Mouse (Mus musculus) spleen, adult 2 months (tissue): ENCODE measurements around the gene Nelfa. TPM values are rescaled to one million over a fixed set of nuclear protein-coding genes. Genes with fewer than 3 reads are reported as not detected.

Experiments used
- DNase-seq, 2 experiments: peaks; one replicate each; pipeline versions ENCODE4 v3.0.0 to v3.0.0-alpha.2; 2012 to 2021; ENCODE audit warnings: low spot score in 2 of 2, low read depth in 1 of 2
- H3K27ac ChIP-seq: fragments of 200-500 bp; 2 replicates; pipeline ENCODE4 v1.5.1; 2012; ENCODE audit warnings: low read length, inconsistent platforms; ENCODE audit not compliant: insufficient read depth
- H3K27me3 ChIP-seq: fragments of 200-500 bp; 2 replicates; pipeline ENCODE4 v1.6.1; 2012; ENCODE audit warnings: mild to moderate bottlenecking, moderate library complexity, low read length, inconsistent platforms; ENCODE audit not compliant: control insufficient read depth, insufficient read depth
- H3K36me3 ChIP-seq: fragments of 200-500 bp; 2 replicates; pipeline ENCODE4 v1.6.1; 2012; ENCODE audit warnings: mild to moderate bottlenecking, low read length, inconsistent platforms; ENCODE audit not compliant: control insufficient read depth, insufficient read depth
- H3K4me1 ChIP-seq: fragments of 200-500 bp; 2 replicates; pipeline ENCODE4 v1.6.1; 2011; ENCODE audit warnings: inconsistent platforms; ENCODE audit not compliant: control insufficient read depth, insufficient read depth, insufficient read length
- H3K4me3 ChIP-seq: fragments of 200-500 bp; 2 replicates; pipeline ENCODE4 v1.5.1; 2011; ENCODE audit warnings: mild to moderate bottlenecking, inconsistent platforms; ENCODE audit not compliant: insufficient read depth, insufficient read length; ENCODE audit errors: extremely low read depth
- CTCF ChIP-seq: fragments of 200-500 bp; IDR thresholded peaks from 2 replicates; pipeline ENCODE4 v1.5.1; 2011; ENCODE audit warnings: mild to moderate bottlenecking, inconsistent platforms; ENCODE audit not compliant: insufficient read depth, insufficient read length, insufficient replicate concordance; ENCODE audit errors: extremely low read depth
- POLR2A ChIP-seq: fragments of 200-500 bp; IDR thresholded peaks from 2 replicates; pipeline ENCODE4 v1.6.1; 2011; ENCODE audit warnings: low read depth, low read length, inconsistent platforms
- WGBS: fragments of 180-500 bp; shearing (Covaris S2); methylation state at CpG from one replicate; pipeline ENCODE4 v1.1.7; 2018; 5-methylcytosine and 5-hydroxymethylcytosine counted together
- polyA plus RNA-seq: library from polyadenylated mRNA; depleted of rRNA; stranded (reverse); fragments of >200 nt; gene quantifications from 2 replicates; pipeline ENCODE4 v1.2.3, GENCODE M21; 2012

The Nelfa gene
- polyA plus RNA-seq, 1 experiment, result 29.8 TPM

DNA sequence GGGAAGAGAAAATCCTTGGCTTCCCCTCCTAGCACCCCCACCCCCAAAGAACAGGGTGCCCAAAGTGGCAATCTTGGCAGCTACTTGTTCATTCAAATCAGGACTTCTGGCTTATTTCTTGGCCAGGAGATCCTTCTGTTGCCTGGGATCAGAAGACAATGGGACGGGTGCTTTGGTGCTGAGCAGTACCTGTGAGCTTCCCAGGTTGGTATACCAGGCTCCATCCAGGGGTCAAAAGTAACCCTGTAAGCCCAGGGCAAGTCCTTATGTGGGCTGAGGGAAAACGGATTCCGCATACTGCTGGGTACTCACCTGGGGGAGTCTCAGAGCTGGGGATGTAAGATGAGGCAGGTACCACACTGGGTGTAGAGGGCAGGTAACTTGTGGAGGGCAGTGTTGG is 36.1 kb downstream of the Nelfa start:
- Histone ChIP-seq H3K4me1 (no peaks in the 10 kb centered on the region), H3K27me3 (no peaks in the 10 kb centered on the region), H3K36me3 (peaks cover 50% of the 10 kb centered on the region), H3K4me3 (no peak overlapping the region), H3K27ac (no peak overlapping the region)
- no peak for DNase-seq
- TF ChIP-seq CTCF (no peak), POLR2A (no peak)
- WGBS, result 94% methylated on average over 3 of the region's 3 CpGs

DNA sequence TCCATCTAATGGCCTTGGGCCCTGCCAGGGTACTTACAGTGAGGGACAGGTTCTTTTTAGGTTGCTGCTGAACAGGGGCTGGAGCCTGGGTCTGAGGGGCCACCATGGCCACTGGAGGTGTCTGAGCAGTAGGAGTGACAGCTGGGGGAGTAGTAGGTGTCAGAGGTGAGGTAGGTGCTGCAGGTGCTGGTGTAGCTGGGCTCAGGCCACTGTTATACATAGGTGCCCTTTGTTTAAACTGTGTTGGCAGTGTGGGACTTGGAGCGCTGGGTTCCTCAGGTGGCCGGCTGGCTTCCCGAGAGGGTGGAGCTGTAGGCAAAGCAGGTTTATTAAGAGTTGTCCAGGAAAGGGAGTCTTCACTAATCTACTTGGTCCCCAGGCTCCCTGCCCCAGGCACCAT is 37.0 kb downstream of the Nelfa start:
- Histone ChIP-seq H3K36me3 (peaks cover 56% of the 10 kb centered on the region), H3K4me1 (no peaks in the 10 kb centered on the region), H3K27ac (no peak overlapping the region), H3K4me3 (no peak overlapping the region), H3K27me3 (no peaks in the 10 kb centered on the region)
- WGBS, result 94% methylated on average over 3 of the region's 3 CpGs
- TF ChIP-seq POLR2A, result no peak
- DNase-seq, result no peak

DNA sequence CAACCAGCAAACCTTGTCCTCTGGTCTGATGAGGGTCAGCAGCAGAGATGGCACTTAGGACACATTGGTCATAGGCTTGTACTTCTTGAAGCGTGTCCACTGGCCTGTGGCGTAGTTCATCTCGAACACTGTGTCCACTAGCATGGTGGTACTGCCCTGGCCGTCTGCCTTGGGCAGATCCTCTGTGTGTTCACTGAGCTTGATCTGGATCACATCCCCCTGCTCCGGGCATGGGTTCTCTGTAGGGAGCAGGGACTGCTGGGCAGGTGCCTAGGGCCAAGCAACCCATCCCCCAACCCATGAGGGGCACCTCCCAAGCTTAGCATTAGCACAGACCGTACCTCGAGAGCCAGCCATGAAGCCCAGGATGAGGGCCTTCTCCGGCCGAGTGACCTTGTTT is 37.5 kb downstream of the Nelfa start:
- DNase-seq, result no peak
- H3K27ac ChIP-seq, result no peak overlapping the region
- no peaks in the 10 kb centered on the region for H3K4me1 ChIP-seq
- H3K36me3 ChIP-seq, result peaks cover 56% of the 10 kb centered on the region
- no peak overlapping the region for H3K4me3 ChIP-seq
- TF ChIP-seq CTCF (no peak), POLR2A (no peak)
- H3K27me3 ChIP-seq, result no peaks in the 10 kb centered on the region
- WGBS, result 97% methylated on average over 9 of the region's 9 CpGs

DNA sequence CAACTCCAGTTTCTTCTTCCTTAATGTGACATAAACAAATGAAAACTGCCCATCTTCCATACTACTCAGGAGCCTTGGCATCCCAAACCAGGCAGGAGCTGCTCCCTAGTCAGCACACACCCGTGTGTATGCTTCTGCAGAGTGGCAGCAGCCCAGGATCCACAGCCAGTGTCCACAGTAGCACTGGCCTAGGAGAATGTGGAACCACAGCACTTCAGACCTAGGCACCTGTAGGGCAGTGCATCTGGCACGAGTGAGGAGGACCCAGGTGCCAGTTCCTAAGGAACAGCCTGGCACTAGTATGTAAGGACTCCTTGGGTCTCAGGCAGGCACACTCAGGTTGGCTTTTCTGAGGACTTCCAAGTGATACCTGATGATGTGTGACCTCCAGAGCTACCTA is 39.1 kb downstream of the Nelfa start:
- TF ChIP-seq POLR2A (no peak), CTCF (no peak)
- 78% methylated on average over 2 of the region's 2 CpGs for WGBS

DNA sequence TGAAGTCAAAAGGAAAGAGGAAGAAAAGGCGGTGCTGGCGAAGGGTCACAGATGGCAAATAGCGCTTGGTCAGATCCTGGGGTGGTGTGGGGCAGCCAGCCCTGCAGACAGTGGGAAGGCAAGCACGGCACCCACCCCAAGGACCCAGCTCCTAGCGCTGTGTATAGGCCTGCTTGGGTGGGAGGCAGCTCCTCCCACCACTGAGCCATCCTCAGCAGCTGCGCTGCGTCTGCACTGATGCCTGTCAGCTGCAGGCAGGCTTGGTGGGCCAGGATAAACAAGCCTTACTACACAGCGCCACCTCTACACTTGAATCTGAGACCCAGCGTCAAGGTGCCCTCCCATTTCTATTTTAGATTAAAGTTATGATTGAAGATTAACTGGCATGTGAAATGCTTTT is 41.1 kb downstream of the Nelfa start:
- no peaks in the 10 kb centered on the region for H3K4me1 ChIP-seq
- no peaks in the 10 kb centered on the region for H3K27me3 ChIP-seq
- TF ChIP-seq POLR2A, result no peak
- no peak for TF ChIP-seq CTCF
- DNase-seq, result no peak
- no peak overlapping the region for H3K4me3 ChIP-seq
- H3K36me3 ChIP-seq, result peaks cover 39% of the 10 kb centered on the region
- no peak overlapping the region for H3K27ac ChIP-seq
- 91% methylated on average over 9 of the region's 9 CpGs for WGBS

More for the DNA sequence above, 39.1 kb downstream of the Nelfa start:
- Histone ChIP-seq H3K4me3 (no peak overlapping the region), H3K27me3 (no peaks in the 10 kb centered on the region), H3K36me3 (peaks cover 51% of the 10 kb centered on the region), H3K4me1 (no peaks in the 10 kb centered on the region), H3K27ac (no peak overlapping the region)
- DNase-seq, result no peak

DNA sequence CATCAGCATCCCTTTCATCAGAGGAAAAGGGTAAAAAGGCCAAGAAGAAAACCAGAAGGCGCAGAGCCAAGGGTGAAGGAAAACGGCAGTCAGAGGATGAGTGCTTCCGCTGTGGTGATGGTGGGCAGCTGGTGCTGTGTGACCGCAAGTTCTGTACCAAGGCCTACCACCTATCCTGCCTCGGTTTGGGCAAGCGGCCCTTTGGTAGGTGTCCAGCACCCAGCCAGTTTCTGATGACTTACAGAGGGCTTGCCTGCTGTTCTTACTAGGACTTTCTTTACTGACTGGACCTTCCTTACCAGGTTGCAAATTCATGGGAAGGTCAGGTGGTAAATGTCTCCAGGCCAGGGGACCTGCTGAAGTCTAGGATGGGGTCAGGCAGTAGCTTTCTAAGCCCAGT is 42.8 kb downstream of the Nelfa start:
- no peaks in the 10 kb centered on the region for H3K27me3 ChIP-seq
- no peak overlapping the region for H3K27ac ChIP-seq
- TF ChIP-seq POLR2A (no peak), CTCF (no peak)
- H3K4me1 ChIP-seq, result no peaks in the 10 kb centered on the region
- H3K36me3 ChIP-seq, result peaks cover 25% of the 10 kb centered on the region
- WGBS, result 91% methylated on average over 6 of the region's 6 CpGs
- no peak overlapping the region for H3K4me3 ChIP-seq
- no peak for DNase-seq

DNA sequence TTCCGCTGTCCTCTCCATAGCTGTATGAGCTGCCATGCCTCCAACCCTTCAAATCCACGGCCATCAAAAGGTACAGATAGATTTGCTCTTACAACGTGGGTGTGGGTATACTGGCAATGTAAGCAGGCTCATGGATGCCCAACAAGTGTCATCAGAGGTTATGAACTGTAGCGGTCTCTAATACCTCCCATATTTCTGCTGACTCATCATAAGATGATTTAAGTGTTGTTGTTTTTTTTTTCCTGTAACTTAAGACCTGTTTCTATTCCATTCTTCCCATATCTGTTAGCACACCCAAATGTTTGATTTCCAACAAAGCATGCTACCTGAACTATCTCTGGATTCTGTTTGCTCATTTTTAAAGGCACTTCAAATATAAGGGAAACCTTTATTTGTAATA is 55.1 kb downstream of the Nelfa start:
- no peak for DNase-seq
- TF ChIP-seq POLR2A (no peak), CTCF (no peak)
- H3K36me3 ChIP-seq, result peaks cover 18% of the 10 kb centered on the region
- 97% methylated on average over 4 of the region's 4 CpGs for WGBS
- H3K4me3 ChIP-seq, result no peak overlapping the region
- H3K27ac ChIP-seq, result no peak overlapping the region
- no peaks in the 10 kb centered on the region for H3K27me3 ChIP-seq
- no peaks in the 10 kb centered on the region for H3K4me1 ChIP-seq
